Mouse (Mus musculus) spleen, adult 18-20 months (tissue): ENCODE measurements around the gene Gm45521.
"Not testable (repeated sequence)": the region's sequence is repeated elsewhere in the genome, so short reads cannot be mapped to it uniquely, and the experiment has no call there.

ENCODE experiments used
- DNase-seq, 2 experiments: peaks; one replicate each; pipeline ENCODE4 v3.0.0; 2022; ENCODE audit warnings: mixed read lengths in 2 of 2

The Gm45521 gene

GRCm38 (mm10) chr14:8000831-8001685 lies 44.0 kb downstream of the Gm45521 start:
- no peak for DNase-seq

GRCm38 (mm10) chr14:8002432-8003092 lies 45.5 kb downstream of the Gm45521 start, which contains the start of gene Abhd6:
Gene Abhd6, plus strand, starts transcription at chr14:8002902.
- peak; percentile 74 to 85 for DNase-seq

GRCm38 (mm10) chr14:8003093-8003670 lies 46.1 kb downstream of the Gm45521 start:
- DNase-seq = no peak

DNA sequence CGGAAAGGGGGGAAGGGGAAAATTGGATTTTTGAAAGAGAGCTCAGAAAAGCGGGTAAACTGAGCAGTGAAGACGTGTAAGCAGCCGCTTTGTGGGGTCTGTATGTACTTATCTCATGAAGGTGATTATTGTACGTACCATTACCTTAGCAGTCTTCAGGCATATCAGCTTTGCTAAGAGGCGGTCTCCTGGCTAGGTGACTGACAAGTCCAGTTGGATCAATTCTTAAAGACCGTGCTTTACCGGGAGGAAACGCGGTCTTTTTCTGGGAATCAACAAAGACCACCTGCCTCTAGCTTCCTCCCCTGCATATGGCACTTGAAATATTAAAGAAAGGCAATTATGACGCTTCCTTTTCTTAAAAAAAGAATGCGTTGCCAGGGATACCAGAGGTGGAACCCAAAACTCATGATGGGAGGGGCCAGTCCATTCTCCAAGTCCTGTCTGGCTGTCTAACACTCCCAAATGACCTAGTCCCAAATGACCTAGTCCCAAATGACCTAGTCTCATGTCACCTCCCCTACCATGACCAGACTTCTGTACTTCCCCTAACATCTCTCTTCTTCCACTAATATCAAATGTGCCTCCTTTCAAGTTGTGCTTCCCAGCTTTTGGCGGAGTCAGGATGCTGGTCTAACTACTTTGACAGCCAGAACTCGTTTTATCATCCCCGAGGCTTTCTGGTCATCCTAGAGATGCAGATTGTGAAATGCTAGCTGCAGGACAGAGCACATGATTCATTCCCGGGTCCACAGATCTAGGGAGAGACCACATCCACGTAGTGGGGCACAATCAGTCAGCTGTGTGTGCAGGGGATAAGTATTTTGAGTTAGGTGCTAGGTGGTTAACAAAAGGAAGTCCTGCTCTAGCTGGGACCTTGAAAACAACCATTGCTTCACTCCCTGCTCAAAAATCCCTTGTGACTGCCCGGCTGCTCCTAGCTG lies 46.9 kb downstream of the Gm45521 start:
- no peak for DNase-seq

DNA sequence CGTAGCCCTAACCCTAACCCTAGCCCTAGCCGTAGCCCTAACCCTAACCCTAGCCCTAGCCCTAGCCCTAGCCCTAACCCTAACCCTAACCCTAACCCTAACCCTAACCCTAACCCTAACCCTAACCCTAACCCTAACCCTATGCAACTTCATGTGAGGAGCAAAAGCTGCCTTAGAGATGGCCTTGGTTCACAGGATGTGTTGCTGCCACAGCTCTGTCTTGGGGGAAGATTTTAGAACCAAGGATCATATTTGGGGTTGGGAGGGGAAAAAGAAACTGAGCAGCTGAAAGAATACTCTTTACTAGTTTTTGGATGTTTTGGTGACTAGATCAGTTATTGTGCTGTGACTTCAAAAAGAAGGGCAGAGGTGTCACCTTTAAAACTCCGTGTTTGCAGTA lies 49.0 kb downstream of the Gm45521 start:
- not testable (repeated sequence) for DNase-seq

DNA sequence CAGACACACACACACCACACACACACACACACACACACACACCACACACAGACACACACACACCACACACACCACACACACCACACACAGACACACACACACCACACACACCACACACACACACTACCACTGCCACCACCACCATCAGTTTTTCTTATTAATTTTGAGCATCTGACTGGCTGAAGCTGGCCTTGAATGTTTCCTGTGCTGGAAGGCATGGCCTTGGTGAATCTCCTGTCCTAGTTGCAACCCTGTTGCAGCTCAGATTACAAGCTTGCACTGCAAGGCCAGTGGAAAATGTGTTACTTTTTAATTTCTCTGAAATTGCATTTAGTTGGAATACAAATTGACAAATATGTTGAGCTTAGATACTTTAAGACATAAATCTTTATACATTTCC lies 50.0 kb downstream of the Gm45521 start:
- DNase-seq = no peak

DNA sequence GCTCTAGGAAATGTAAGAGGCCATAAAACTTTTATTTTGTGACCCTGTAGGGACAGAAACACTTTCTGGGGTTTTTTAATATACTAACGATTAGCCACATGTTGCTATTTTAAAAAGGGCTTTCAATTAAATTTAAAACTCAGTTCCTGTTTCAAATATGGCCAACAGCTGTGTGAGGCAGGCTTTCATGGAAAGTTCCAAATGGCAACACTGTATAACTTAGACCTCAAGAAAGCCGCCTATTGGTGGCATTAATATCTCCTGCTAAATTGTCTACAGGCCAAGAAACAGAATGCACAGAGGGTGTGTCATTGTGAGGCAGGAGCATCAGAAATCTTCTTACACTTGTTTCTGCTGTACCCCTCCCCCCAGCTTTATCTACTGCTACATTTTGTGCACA lies 50.4 kb downstream of the Gm45521 start:
- DNase-seq = no peak

DNA sequence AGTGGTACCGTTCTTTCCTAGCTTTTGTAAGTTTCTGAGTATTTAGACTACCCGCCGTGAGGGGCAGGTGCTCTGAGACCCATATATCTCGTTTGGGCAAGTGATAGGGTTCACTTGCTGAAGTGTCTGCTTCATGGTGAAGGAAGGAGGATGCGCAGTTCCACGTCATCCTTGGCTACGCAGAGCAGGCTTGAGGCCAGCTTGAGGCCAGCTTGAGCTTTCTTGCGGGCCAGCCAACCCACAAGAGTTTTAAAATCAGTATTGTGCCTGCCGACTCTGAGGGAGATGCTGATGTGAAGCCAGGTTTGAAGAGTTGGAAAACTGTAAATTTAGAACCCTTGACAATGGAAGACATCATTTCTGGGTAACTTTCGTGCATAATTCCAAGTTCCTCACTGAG lies 50.8 kb downstream of the Gm45521 start:
- DNase-seq = no peak
